Mouse (Mus musculus): Measurements from ENCODE around the gene Tacc2.
"Not testable (repeated sequence)": the region's sequence is repeated elsewhere in the genome, so short reads cannot be mapped to it uniquely, and the experiment has no call there.

Gene Tacc2

GRCm38 (mm10) chr7:130577388-130578003 lies at the start of gene Tacc2:
Gene Tacc2 (plus strand): TSS chr7:130577438.
- DNase-seq (ENCODE audit: low read depth, low spot score) = no peak

- not testable (repeated sequence) for DNase-seq (ENCODE audit: low read depth, low spot score)
Observed at GRCm38 (mm10) chr7:130531138-130531537, 46.1 kb upstream of the Tacc2 start.

- peak; percentile 42 for DNase-seq (ENCODE audit: low read depth, low spot score)
Observed at GRCm38 (mm10) chr7:130533316-130534260, 43.6 kb upstream of the Tacc2 start.

GRCm38 (mm10) chr7:130535174-130535573 lies 42.1 kb upstream of the Tacc2 start:
- no peak for DNase-seq (ENCODE audit: low read depth, low spot score)

GRCm38 (mm10) chr7:130537068-130537467 lies 40.2 kb upstream of the Tacc2 start:
- DNase-seq (ENCODE audit: low read depth, low spot score) = no peak

GRCm38 (mm10) chr7:130540176-130540575 lies 37.1 kb upstream of the Tacc2 start:
- no peak for DNase-seq (ENCODE audit: low read depth, low spot score)

- DNase-seq (ENCODE audit: low read depth, low spot score) = no peak
Observed at GRCm38 (mm10) chr7:130543181-130543580, 34.1 kb upstream of the Tacc2 start.

GRCm38 (mm10) chr7:130545401-130545800 lies 31.8 kb upstream of the Tacc2 start:
- no peak for DNase-seq (ENCODE audit: low read depth, low spot score)

- no peak for DNase-seq (ENCODE audit: low read depth, low spot score)
Observed at GRCm38 (mm10) chr7:130545893-130546292, 31.3 kb upstream of the Tacc2 start.

- DNase-seq (ENCODE audit: low read depth, low spot score) = no peak
Observed at GRCm38 (mm10) chr7:130546421-130546790, 30.8 kb upstream of the Tacc2 start.

- DNase-seq (ENCODE audit: low read depth, low spot score) = peak; percentile 88
Observed at GRCm38 (mm10) chr7:130546791-130547484, 30.3 kb upstream of the Tacc2 start.

GRCm38 (mm10) chr7:130547635-130548175 lies 29.5 kb upstream of the Tacc2 start:
- no peak for DNase-seq (ENCODE audit: low read depth, low spot score)

GRCm38 (mm10) chr7:130552780-130553179 lies 24.5 kb upstream of the Tacc2 start:
- no peak for DNase-seq (ENCODE audit: low read depth, low spot score)

- no peak for DNase-seq (ENCODE audit: low read depth, low spot score)
Observed at GRCm38 (mm10) chr7:130553321-130553720, 23.9 kb upstream of the Tacc2 start.

- DNase-seq (ENCODE audit: low read depth, low spot score) = no peak
Observed at GRCm38 (mm10) chr7:130555597-130555996, 21.6 kb upstream of the Tacc2 start.

- no peak for DNase-seq (ENCODE audit: low read depth, low spot score)
Observed at GRCm38 (mm10) chr7:130558592-130558991, 18.6 kb upstream of the Tacc2 start.

- no peak for DNase-seq (ENCODE audit: low read depth, low spot score)
Observed at GRCm38 (mm10) chr7:130560933-130561332, 16.3 kb upstream of the Tacc2 start.

- no peak for DNase-seq (ENCODE audit: low read depth, low spot score)
Observed at GRCm38 (mm10) chr7:130563276-130563675, 14.0 kb upstream of the Tacc2 start.

GRCm38 (mm10) chr7:130563880-130564279 lies 13.4 kb upstream of the Tacc2 start:
- no peak for DNase-seq (ENCODE audit: low read depth, low spot score)

GRCm38 (mm10) chr7:130564596-130564995 lies 12.6 kb upstream of the Tacc2 start:
- no peak for DNase-seq (ENCODE audit: low read depth, low spot score)

GRCm38 (mm10) chr7:130568783-130569436 lies 8.3 kb upstream of the Tacc2 start:
- DNase-seq (ENCODE audit: low read depth, low spot score) = no peak
